Mouse (Mus musculus) lung, postnatal 0 days (tissue): ENCODE data around the gene Mcfd2. TPM values are rescaled to one million over a fixed set of nuclear protein-coding genes. Genes with fewer than 3 reads are reported as not detected.
A peak's percentile ranks its signal among the peaks of the same experiment; 100 is the strongest.
"Not testable (repeated sequence)": the region's sequence is repeated elsewhere in the genome, so short reads cannot be mapped to it uniquely, and the experiment has no call there.

Experiments
- ATAC-seq: fragments of 200-750 bp; cut with Nextera tagmentation; 2 replicates; pipeline ENCODE4 v1.8.0; 2017; ENCODE audit warnings: moderate library complexity
- DNase-seq: peaks from one replicate; pipeline ENCODE4 v3.0.0-alpha.2; 2016; ENCODE audit warnings: low spot score
- H3K27ac ChIP-seq: fragments of 300-500 bp; sonication (generic); 2 replicates; pipeline ENCODE4 v1.5.1; 2014; ENCODE audit warnings: antibody characterized with exemption, mild to moderate bottlenecking, low read length, mixed read lengths
- H3K27me3 ChIP-seq: fragments of 300-500 bp; sonication (generic); replicated peaks from 2 replicates; pipeline ENCODE4 v1.6.1; 2014; ENCODE audit warnings: low read length, mixed read lengths; ENCODE audit not compliant: insufficient read depth
- H3K36me3 ChIP-seq: fragments of 300-500 bp; sonication (generic); 2 replicates; pipeline ENCODE4 v1.6.1; 2014; ENCODE audit warnings: low read length, mixed read lengths; ENCODE audit not compliant: insufficient read depth
- H3K4me1 ChIP-seq: fragments of 300-500 bp; sonication (generic); 2 replicates; pipeline ENCODE4 v1.6.1; 2014; ENCODE audit warnings: antibody characterized with exemption, low read depth, low read length, mixed read lengths; ENCODE audit not compliant: insufficient read depth
- H3K4me2 ChIP-seq: fragments of 300-500 bp; sonication (generic); replicated peaks from 2 replicates; pipeline ENCODE4 v1.6.1; 2014; ENCODE audit warnings: low read depth, mild to moderate bottlenecking, low read length, moderate library complexity, mixed read lengths
- H3K4me3 ChIP-seq: fragments of 300-500 bp; sonication (generic); 2 replicates; pipeline ENCODE4 v1.5.1; 2014; ENCODE audit warnings: low read depth, low read length
- H3K9ac ChIP-seq: fragments of 300-500 bp; sonication (generic); replicated peaks from 2 replicates; pipeline ENCODE4 v1.6.1; 2014; ENCODE audit warnings: low read depth, mild to moderate bottlenecking
- H3K9me3 ChIP-seq: fragments of 300-500 bp; sonication (generic); 2 replicates; pipeline ENCODE4 v1.6.1; 2016; ENCODE audit warnings: low read length, mixed read lengths
- CTCF ChIP-seq: IDR thresholded peaks from 2 replicates; pipeline ENCODE4 v1.5.1; 2016; ENCODE audit warnings: antibody characterized with exemption, mild to moderate bottlenecking
- EP300 ChIP-seq: IDR thresholded peaks from 2 replicates; pipeline ENCODE4 v1.6.1; 2016; ENCODE audit warnings: antibody characterized with exemption, mild to moderate bottlenecking, control low read depth
- WGBS: fragments of 180-500 bp; shearing (Covaris S2); extraction: QIAGEN DNeasy Blood & Tissue Kit; methylation state at CpG from one replicate; pipeline ENCODE4 v1.1.7; 2014; 5-methylcytosine and 5-hydroxymethylcytosine counted together
- polyA plus RNA-seq: library from polyadenylated mRNA; unstranded; fragments of >200 nt; fragmentation: Nextera tagmentation; extraction: Ambion mirVana; gene quantifications from 2 replicates; pipeline ENCODE4 v1.2.1, GENCODE M21; 2015

Gene Mcfd2
- polyA plus RNA-seq, 1 experiment from 2014 or later: 145 TPM

- H3K9me3 ChIP-seq: no peaks in the 10 kb centered on the region
- H3K4me1 ChIP-seq: no peaks in the 10 kb centered on the region; the same call in 1 of the 2 replicates
- no peak overlapping the region for H3K9ac ChIP-seq
- TF ChIP-seq CTCF (no peak), EP300 (no peak; the same call in 1 of the 2 replicates)
- no peaks in the 10 kb centered on the region for H3K27me3 ChIP-seq
- H3K27ac ChIP-seq: peak overlapping the region; percentile 71
- WGBS: 48% methylated on average over 13 of the region's 13 CpGs
- no peaks in the 10 kb centered on the region for H3K36me3 ChIP-seq
- H3K4me2 ChIP-seq: no peak overlapping the region
- DNase-seq (peak; percentile 76), ATAC-seq (peak; percentile 63)
- no peak overlapping the region for H3K4me3 ChIP-seq
Observed at GRCm38 (mm10) chr17:87302014-87302794, 36.5 kb upstream of the Mcfd2 start.

DNA sequence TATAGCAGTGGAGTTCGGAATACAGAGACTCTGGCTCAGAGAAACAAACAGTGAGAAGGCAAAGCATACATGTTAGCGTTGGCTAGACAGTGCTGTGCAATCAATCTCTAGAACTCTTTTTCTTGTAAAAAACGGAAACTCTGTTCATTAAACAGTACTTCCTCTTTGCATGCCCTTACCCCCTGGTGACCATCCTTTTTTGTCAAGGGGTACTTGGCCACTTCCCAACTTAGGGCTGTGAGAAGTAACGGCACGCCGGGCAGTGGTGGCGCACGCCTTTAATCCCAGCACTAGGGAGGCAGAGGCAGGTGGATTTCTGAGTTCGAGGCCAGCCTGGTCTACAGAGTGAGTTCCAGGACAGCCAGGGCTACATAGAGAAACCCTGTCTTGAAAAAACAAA is 35.9 kb upstream of the Mcfd2 start:
- not testable (repeated sequence) for ATAC-seq, H3K9me3 ChIP-seq, H3K27ac ChIP-seq, DNase-seq, H3K36me3 ChIP-seq, H3K9ac ChIP-seq, H3K4me2 ChIP-seq, H3K27me3 ChIP-seq, H3K4me3 ChIP-seq, H3K4me1 ChIP-seq
- 70% methylated on average over 9 of the region's 9 CpGs for WGBS

GRCm38 (mm10) chr17:87300340-87300739 is 34.6 kb upstream of the Mcfd2 start:
- DNase-seq: no peak
- Histone ChIP-seq H3K27ac (no peak overlapping the region), H3K4me1 (no peaks in the 10 kb centered on the region; the same call in 1 of the 2 replicates), H3K4me2 (no peak overlapping the region), H3K4me3 (no peak overlapping the region), H3K27me3 (no peaks in the 10 kb centered on the region), H3K9me3 (no peaks in the 10 kb centered on the region), H3K36me3 (no peaks in the 10 kb centered on the region), H3K9ac (no peak overlapping the region)
- WGBS: 72% methylated on average over 10 of the region's 10 CpGs
- no peak for ATAC-seq
- TF ChIP-seq CTCF (no peak), EP300 (no peak)

- H3K4me2 ChIP-seq: no peak overlapping the region
- peak; percentile 83 for DNase-seq
- 53% methylated on average over 6 of the region's 6 CpGs for WGBS
- no peak for TF ChIP-seq EP300
- no peaks in the 10 kb centered on the region for H3K9me3 ChIP-seq
- H3K9ac ChIP-seq: no peak overlapping the region
- H3K27me3 ChIP-seq: no peaks in the 10 kb centered on the region
- H3K4me3 ChIP-seq: no peak overlapping the region
- H3K36me3 ChIP-seq: no peaks in the 10 kb centered on the region
- no peaks in the 10 kb centered on the region; the same call in 1 of the 2 replicates for H3K4me1 ChIP-seq
- peak overlapping the region; percentile 47; the same call in 1 of the 2 replicates for H3K27ac ChIP-seq
- ATAC-seq: peak; percentile 72
Observed at GRCm38 (mm10) chr17:87298944-87299343, 33.2 kb upstream of the Mcfd2 start.

DNA sequence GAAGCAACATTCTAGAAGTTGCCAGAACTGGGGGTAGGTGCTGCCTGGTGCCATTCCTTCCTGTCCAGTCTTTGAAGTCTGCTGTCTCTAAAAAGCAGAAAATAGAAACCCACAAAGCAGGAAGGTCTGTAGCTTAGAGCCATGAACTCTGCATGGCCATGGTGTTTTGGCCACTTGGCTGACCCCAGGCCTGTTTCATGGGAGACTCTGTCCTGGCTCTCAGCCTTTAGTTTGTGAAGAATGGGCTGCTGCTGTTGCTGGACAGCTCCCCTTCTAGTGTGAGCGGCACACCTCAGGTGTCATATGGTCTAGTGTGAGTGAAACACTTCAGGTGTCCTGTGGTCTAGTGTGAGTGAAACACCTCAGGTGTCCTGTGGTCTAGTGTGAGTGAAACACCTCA is 31.0 kb upstream of the Mcfd2 start:
- H3K4me3 ChIP-seq, H3K9me3 ChIP-seq, H3K4me2 ChIP-seq, H3K36me3 ChIP-seq, H3K9ac ChIP-seq, ATAC-seq, H3K27me3 ChIP-seq, H3K27ac ChIP-seq, DNase-seq, H3K4me1 ChIP-seq: not testable (repeated sequence)
- WGBS: 77% methylated on average over 1 of the region's 1 CpGs

GRCm38 (mm10) chr17:87295738-87296137 is 30.0 kb upstream of the Mcfd2 start:
- no peak for TF ChIP-seq CTCF
- no peak for TF ChIP-seq EP300
- Histone ChIP-seq H3K9me3 (no peaks in the 10 kb centered on the region), H3K4me3 (no peak overlapping the region), H3K27ac (no peak overlapping the region), H3K4me2 (no peak overlapping the region), H3K36me3 (no peaks in the 10 kb centered on the region), H3K4me1 (no peaks in the 10 kb centered on the region; the same call in 1 of the 2 replicates), H3K9ac (no peak overlapping the region), H3K27me3 (no peaks in the 10 kb centered on the region)
- WGBS: 76% methylated on average over 7 of the region's 7 CpGs
- no peak for ATAC-seq
- no peak for DNase-seq
